Mouse (Mus musculus) left cerebral cortex, adult 2 months (tissue): ENCODE results near the gene Myl12a. TPM values are rescaled to one million over a fixed set of nuclear protein-coding genes. Genes with fewer than 3 reads are reported as not detected.
"Not testable (repeated sequence)": the region's sequence is repeated elsewhere in the genome, so short reads cannot be mapped to it uniquely, and the experiment has no call there.

Experiments used
- DNase-seq, 2 experiments: peaks; one replicate each; pipeline ENCODE4 v3.0.0; 2021 to 2022; ENCODE audit warnings: low spot score in 2 of 2, mixed read lengths in 1 of 2; ENCODE audit errors: extremely low spot score in 1 of 2
- H3K27ac ChIP-seq: fragments of 200-600 bp; 2 replicates; pipeline ENCODE4 v1.8.1; 2022
- H3K4me3 ChIP-seq: fragments of 200-600 bp; 2 replicates; pipeline ENCODE4 v1.8.1; 2022
- CTCF ChIP-seq: fragments of 200-600 bp; IDR thresholded peaks from 2 replicates; pipeline ENCODE4 v1.8.1; 2022; ENCODE audit warnings: antibody characterized with exemption, mild to moderate bottlenecking, moderate library complexity
- intact Hi-C: fragments of 180-260 bp; cut with DNase I; formaldehyde crosslinking; loops from one replicate; pipeline ENCODE4 v1.15.1; 2025
- total RNA-seq, 2 experiments: library from RNA; stranded (reverse); gene quantifications; 2 replicates each; pipeline ENCODE4 v1.2.3; 2021

Gene Myl12a
- total RNA-seq, 2 experiments from 2014 or later: 39.0 to 43.4 TPM

GRCm38 (mm10) chr17:70985501-70986354, 16.9 kb downstream of the Myl12a start:
- no peak for TF ChIP-seq CTCF
- no peak overlapping the region for H3K4me3 ChIP-seq
- no peak overlapping the region for H3K27ac ChIP-seq
- intact Hi-C loops: no loop called here
- DNase-seq: no peak

DNA sequence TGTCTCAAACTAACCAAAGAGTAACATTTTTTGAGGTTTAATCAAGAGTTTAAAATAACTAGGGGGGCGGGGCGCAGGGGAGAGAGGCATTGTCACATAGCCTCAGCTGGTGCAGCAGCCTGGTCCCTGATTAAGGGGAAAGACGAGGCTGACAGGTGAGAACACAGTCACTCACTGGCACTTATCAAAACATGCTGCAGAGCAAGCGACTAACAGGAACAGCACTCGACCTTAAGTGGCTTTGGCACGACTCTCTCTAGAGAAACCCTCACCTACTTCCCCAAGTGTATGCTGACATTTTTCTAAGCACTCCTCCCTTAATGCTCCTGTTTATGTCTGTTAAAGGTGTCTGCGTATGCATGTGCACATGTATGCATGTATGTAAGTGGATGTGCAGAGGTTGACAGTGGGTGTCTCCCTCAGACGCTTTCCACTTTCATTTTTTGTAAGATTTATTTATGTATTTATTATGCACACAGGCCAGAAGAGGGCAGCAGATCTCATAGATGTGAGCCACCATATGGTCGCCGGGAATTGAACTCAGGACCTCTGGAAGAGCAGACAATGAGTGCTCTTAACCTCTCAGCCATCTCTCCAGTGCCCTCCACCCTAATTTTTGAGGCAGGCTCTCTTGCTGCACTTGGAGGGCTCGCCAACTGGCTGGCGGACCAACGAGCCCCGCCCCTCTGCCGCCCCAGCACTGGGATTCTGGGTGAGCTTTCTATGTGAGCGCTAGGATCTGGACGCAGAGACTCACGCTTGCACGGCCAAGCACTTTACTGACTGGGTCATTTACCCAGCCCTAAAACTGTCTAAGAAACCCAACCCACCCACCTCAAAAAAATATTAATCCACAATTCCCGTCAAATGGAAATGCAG, 23.1 kb downstream of the Myl12a start:
- TF ChIP-seq CTCF: peak; percentile 46
- no peak overlapping the region for H3K27ac ChIP-seq
- H3K4me3 ChIP-seq: no peak overlapping the region
- intact Hi-C loops: no loop called here
- no peak for DNase-seq

DNA sequence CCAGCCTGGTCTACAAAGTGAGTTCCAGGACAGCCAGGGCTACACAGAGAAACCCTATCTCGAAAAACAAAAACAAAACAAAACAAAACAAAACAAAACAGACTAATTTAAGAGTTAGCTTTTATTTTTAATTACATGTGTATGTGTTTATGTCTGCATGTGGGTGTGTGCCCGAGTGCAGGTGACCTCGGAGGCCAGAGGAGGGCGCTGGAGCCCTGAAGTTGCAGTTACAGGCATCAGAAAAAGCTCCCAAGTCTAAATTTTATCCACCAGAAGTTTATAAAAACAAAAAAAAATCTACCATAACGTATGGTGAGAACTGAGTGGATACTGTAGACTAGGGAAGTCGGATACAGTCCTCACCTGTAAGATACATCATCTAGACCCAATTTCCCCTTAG, 24.9 kb downstream of the Myl12a start:
- Histone ChIP-seq H3K27ac (no peak overlapping the region), H3K4me3 (no peak overlapping the region)
- peak; percentile 25 for TF ChIP-seq CTCF
- intact Hi-C loops: no loop called here
- DNase-seq: no peak

GRCm38 (mm10) chr17:70974065-70974464, 28.6 kb downstream of the Myl12a start:
- H3K4me3 ChIP-seq, DNase-seq, H3K27ac ChIP-seq, intact Hi-C loops: not testable (repeated sequence)

DNA sequence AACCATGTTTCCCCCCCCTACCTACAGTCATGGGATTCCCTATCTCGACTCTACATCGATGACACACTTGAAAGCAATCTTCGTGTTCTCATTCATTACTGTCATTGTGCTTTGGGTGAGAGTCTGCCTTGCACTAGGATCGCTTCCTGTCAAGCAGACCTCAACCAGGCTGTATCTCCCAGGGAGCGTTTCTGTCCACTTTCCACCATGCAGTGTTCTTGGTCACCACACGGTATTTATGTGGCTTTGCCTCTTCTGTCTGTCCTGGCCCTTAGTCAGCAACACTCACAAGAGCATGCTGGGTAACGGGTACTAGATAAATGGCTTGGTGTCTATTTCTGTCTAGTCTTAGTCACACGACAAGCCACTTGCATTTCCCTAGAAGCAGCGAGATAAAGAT, 29.3 kb downstream of the Myl12a start:
- intact Hi-C loops: no loop called here
- no peak overlapping the region for H3K27ac ChIP-seq
- DNase-seq: no peak
- no peak for TF ChIP-seq CTCF
- no peak overlapping the region for H3K4me3 ChIP-seq

DNA sequence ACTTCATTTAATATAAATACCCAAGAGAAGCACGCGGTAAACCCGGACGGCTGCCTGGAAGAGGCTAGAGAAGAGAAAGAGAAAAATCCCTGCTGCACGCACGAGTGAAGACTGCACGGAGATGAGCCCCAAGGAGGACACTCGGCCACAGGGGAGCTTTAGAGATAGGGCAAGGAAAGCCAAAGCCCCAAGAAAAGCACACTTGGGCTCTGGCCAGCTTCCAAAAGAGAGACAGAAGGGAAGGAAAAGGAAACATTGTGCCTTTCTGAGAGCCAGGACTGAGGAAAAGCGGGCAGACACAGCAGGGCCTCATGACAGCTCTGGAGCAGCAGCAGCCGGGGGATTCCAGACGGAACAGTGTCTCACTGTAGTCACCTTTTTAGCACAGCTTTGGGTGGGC, 31.5 kb downstream of the Myl12a start:
- no peak for TF ChIP-seq CTCF
- Histone ChIP-seq H3K27ac (no peak overlapping the region), H3K4me3 (no peak overlapping the region)
- no peak for DNase-seq
- intact Hi-C loops: no loop called here

GRCm38 (mm10) chr17:70968606-70969191, 34.0 kb downstream of the Myl12a start:
- TF ChIP-seq CTCF: peak; percentile 71
- Histone ChIP-seq H3K4me3 (no peak overlapping the region), H3K27ac (no peak overlapping the region)
- intact Hi-C loops: loop anchor here (2.0 to 5.0 kb wide), 4 partner anchors 122 to 441 kb away; no protein-coding TSS in a partner anchor
- DNase-seq: no peak

- intact Hi-C loops: loop anchor here (2.0 to 5.0 kb wide), 4 partner anchors 121 to 440 kb away; no protein-coding TSS in a partner anchor
- H3K4me3 ChIP-seq: no peak overlapping the region
Observed at GRCm38 (mm10) chr17:70967646-70968045, 35.0 kb downstream of the Myl12a start.

DNA sequence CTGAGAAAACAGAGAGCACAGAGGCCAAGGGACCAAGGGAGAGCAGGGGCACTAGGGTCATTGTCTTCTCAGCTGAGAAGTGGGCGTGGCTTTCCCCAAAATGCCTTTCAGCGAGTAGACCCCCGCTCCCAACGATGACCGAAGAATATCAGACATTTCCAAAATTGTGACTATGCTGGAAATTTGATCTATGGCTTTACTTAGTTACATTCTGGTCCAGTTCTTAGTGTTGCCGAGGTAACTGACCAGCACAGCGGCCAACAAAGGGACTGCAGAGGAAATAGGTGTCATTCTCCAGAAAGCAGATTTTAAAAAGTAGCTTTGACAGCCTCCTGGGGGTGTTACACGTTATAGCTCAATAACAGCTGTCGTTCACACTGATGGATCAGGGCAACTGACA, 35.5 kb downstream of the Myl12a start:
- TF ChIP-seq CTCF: peak; percentile 3; the same call in 1 of the 2 replicates
- Histone ChIP-seq H3K4me3 (no peak overlapping the region), H3K27ac (no peak overlapping the region)
- DNase-seq: no peak
- intact Hi-C loops: loop anchor here (5.0 kb wide), 3 partner anchors 210 to 440 kb away; no protein-coding TSS in a partner anchor

More at GRCm38 (mm10) chr17:70967646-70968045, 35.0 kb downstream of the Myl12a start:
- no peak overlapping the region for H3K27ac ChIP-seq
- TF ChIP-seq CTCF: no peak
- DNase-seq: no peak

GRCm38 (mm10) chr17:70966126-70966525, 36.6 kb downstream of the Myl12a start:
- DNase-seq: no peak
- no peak overlapping the region for H3K27ac ChIP-seq
- TF ChIP-seq CTCF: no peak
- H3K4me3 ChIP-seq: no peak overlapping the region
- intact Hi-C loops: loop anchor here (5.0 kb wide), 3 partner anchors 209 to 439 kb away; no protein-coding TSS in a partner anchor

DNA sequence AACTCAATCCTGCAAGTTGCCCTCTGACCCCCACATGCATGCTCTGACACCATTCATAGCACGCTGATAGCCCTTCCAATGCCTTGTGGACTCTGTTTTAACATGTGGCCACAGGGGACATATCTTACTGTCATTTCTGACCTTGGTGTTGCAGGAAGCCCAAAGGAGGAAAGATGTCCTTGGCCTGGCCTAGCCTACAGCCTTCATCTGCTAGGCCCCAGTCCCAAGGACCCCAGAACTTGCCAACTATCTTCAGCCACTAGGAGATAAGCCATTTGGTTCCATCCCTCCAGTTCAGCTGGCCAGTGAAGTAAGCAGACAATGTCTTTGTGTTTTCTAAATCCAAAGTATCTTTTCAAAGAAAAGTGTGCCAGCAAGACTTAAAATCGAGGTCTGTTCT, 37.4 kb downstream of the Myl12a start:
- no peak overlapping the region for H3K27ac ChIP-seq
- no peak overlapping the region for H3K4me3 ChIP-seq
- TF ChIP-seq CTCF: no peak
- no peak for DNase-seq
- intact Hi-C loops: loop anchor here (5.0 kb wide), 3 partner anchors 208 to 438 kb away; no protein-coding TSS in a partner anchor

DNA sequence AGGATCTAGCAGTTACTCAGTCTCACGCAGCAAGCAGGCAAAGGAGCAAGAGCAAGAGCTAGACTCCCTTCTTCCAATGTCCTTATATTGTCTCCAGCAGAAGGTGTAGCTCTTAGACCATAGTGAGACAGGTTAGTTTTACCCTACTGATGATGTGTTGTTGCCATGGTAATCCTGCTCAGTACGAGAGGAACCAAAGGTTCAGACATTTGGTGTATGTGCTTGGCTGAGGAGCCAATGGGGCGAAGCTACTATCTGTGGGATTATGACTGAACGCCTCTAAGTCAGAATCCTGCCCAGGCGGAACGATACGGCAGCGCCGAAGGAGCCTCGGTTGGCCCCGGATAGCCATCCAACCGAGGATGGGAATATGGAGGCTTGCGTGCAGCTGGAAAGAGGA, 39.1 kb downstream of the Myl12a start:
- DNase-seq: peak; percentile 94 to 99
- intact Hi-C loops, H3K4me3 ChIP-seq, H3K27ac ChIP-seq: not testable (repeated sequence)
